Mouse (Mus musculus): ENCODE results near the gene Fam126a. TPM values are rescaled to one million over a fixed set of nuclear protein-coding genes. Genes with fewer than 3 reads are reported as not detected.

The Fam126a gene
- polyA plus RNA-seq, 1 experiment, result 6.0 TPM

- H3K36me3 ChIP-seq (ENCODE audit: control insufficient read depth, insufficient read depth, low read length), result peaks cover 26% of the 10 kb centered on the region
- H3K27me3 ChIP-seq (ENCODE audit: control insufficient read depth, insufficient read depth, low read length), result no peaks in the 10 kb centered on the region
- WGBS, result 75% methylated on average over 14 of the region's 14 CpGs
- H3K4me1 ChIP-seq (ENCODE audit: control insufficient read depth, insufficient read depth, insufficient read length), result no peaks in the 10 kb centered on the region
- no peak overlapping the region for H3K4me3 ChIP-seq (ENCODE audit: extremely low read depth, insufficient read depth, insufficient read length)
- no peak for TF ChIP-seq CTCF (IDR thresholded peaks at IDR 0.05; ENCODE audit: extremely low read depth, insufficient read depth, insufficient read length, insufficient replicate concordance)
- no peak for TF ChIP-seq POLR2A (IDR thresholded peaks at IDR 0.05; ENCODE audit: low read depth, low read length)
- no peak overlapping the region for H3K27ac ChIP-seq (ENCODE audit: insufficient read depth, low read length)
- DNase-seq (ENCODE audit: low read depth in 1 of 2, low spot score in 2 of 2), result no peak
Measured at GRCm38 (mm10) chr5:23978516-23978915, 52.0 kb downstream of the Fam126a start.

- Histone ChIP-seq H3K27me3 (ENCODE audit: control insufficient read depth, insufficient read depth, low read length) (no peaks in the 10 kb centered on the region), H3K36me3 (ENCODE audit: control insufficient read depth, insufficient read depth, low read length) (peaks cover 15% of the 10 kb centered on the region), H3K4me3 (ENCODE audit: extremely low read depth, insufficient read depth, insufficient read length) (no peak overlapping the region), H3K4me1 (ENCODE audit: control insufficient read depth, insufficient read depth, insufficient read length) (no peaks in the 10 kb centered on the region), H3K27ac (ENCODE audit: insufficient read depth, low read length) (no peak overlapping the region)
- 89% methylated on average over 3 of the region's 3 CpGs for WGBS
- TF ChIP-seq CTCF (IDR thresholded peaks at IDR 0.05; ENCODE audit: extremely low read depth, insufficient read depth, insufficient read length, insufficient replicate concordance) (no peak), POLR2A (IDR thresholded peaks at IDR 0.05; ENCODE audit: low read depth, low read length) (no peak)
- DNase-seq (ENCODE audit: low read depth in 1 of 2, low spot score in 2 of 2), result no peak
Measured at GRCm38 (mm10) chr5:23974994-23975575, 55.4 kb downstream of the Fam126a start.

DNA sequence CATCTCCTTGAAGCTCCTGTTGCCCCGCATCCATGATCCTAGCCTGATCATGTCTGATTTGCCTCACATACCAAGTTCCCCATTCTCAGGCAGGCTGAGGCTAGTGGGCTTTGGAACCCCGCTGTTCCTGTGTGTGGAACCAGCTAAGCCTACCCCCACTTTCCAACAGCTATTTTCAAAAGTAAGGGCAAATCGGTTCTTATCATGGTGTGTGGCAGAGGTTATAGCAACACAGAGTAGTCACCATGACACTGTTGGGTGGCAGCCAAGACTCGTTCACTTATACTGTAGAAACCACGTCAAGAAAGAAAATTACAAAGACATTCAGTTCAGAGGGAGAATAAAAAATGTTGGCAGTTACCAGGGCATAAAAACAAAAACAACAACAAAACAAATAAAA lies 62.8 kb downstream of the Fam126a start:
- WGBS, result 78% methylated on average over 5 of the region's 5 CpGs
- peaks cover 7% of the 10 kb centered on the region for H3K36me3 ChIP-seq (ENCODE audit: control insufficient read depth, insufficient read depth, low read length)
- H3K27ac ChIP-seq (ENCODE audit: insufficient read depth, low read length), result no peak overlapping the region
- no peak overlapping the region for H3K4me3 ChIP-seq (ENCODE audit: extremely low read depth, insufficient read depth, insufficient read length)
- no peaks in the 10 kb centered on the region for H3K27me3 ChIP-seq (ENCODE audit: control insufficient read depth, insufficient read depth, low read length)
- TF ChIP-seq CTCF (IDR thresholded peaks at IDR 0.05; ENCODE audit: extremely low read depth, insufficient read depth, insufficient read length, insufficient replicate concordance) (no peak), POLR2A (IDR thresholded peaks at IDR 0.05; ENCODE audit: low read depth, low read length) (no peak)
- no peaks in the 10 kb centered on the region for H3K4me1 ChIP-seq (ENCODE audit: control insufficient read depth, insufficient read depth, insufficient read length)
- no peak for DNase-seq (ENCODE audit: low read depth in 1 of 2, low spot score in 2 of 2)

DNA sequence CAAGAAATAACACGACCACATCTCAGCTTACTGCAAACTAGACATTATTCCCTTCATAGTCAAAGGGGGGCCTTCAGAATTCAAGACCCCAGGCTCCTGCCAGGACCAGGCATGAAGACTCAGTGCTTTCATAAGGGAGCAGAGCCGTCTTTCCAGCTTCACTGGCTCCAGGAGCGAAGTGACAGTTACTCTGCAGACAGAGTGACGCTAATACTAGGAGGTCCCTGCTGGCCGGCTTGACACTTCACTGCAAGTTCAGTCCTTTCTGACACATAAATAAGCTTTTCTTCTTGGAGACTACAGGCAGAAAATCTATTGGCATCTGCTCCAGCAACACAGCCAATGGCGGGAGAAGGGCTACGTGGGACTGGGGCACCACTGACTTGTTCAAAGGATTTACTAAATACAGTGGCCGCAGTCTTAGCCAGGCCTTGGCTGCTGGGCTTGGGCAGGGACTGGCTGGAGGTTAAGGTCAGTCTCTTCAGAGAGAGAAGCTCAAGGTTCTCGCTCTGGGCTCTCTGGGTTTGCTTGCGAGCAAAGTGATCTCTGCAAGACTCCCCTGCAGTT lies 65.8 kb downstream of the Fam126a start:
- no peak for TF ChIP-seq POLR2A (IDR thresholded peaks at IDR 0.05; ENCODE audit: low read depth, low read length)
- TF ChIP-seq CTCF (IDR thresholded peaks at IDR 0.05; ENCODE audit: extremely low read depth, insufficient read depth, insufficient read length, insufficient replicate concordance), result no peak
- Histone ChIP-seq H3K4me1 (ENCODE audit: control insufficient read depth, insufficient read depth, insufficient read length) (no peaks in the 10 kb centered on the region), H3K4me3 (ENCODE audit: extremely low read depth, insufficient read depth, insufficient read length) (no peak overlapping the region), H3K27me3 (ENCODE audit: control insufficient read depth, insufficient read depth, low read length) (no peaks in the 10 kb centered on the region), H3K27ac (ENCODE audit: insufficient read depth, low read length) (no peak overlapping the region), H3K36me3 (ENCODE audit: control insufficient read depth, insufficient read depth, low read length) (peaks cover 10% of the 10 kb centered on the region)
- DNase-seq (ENCODE audit: low read depth in 1 of 2, low spot score in 2 of 2), result no peak
- 96% methylated on average over 10 of the region's 10 CpGs for WGBS

GRCm38 (mm10) chr5:23953047-23953446 lies 77.4 kb downstream of the Fam126a start:
- no peak for DNase-seq (ENCODE audit: low read depth in 1 of 2, low spot score in 2 of 2)
- TF ChIP-seq POLR2A (IDR thresholded peaks at IDR 0.05; ENCODE audit: low read depth, low read length) (no peak), CTCF (IDR thresholded peaks at IDR 0.05; ENCODE audit: extremely low read depth, insufficient read depth, insufficient read length, insufficient replicate concordance) (no peak)
- no peak overlapping the region for H3K4me3 ChIP-seq (ENCODE audit: extremely low read depth, insufficient read depth, insufficient read length)
- WGBS, result 91% methylated on average over 5 of the region's 5 CpGs
- no peaks in the 10 kb centered on the region for H3K36me3 ChIP-seq (ENCODE audit: control insufficient read depth, insufficient read depth, low read length)
- H3K27me3 ChIP-seq (ENCODE audit: control insufficient read depth, insufficient read depth, low read length), result no peaks in the 10 kb centered on the region
- H3K4me1 ChIP-seq (ENCODE audit: control insufficient read depth, insufficient read depth, insufficient read length), result no peaks in the 10 kb centered on the region
- H3K27ac ChIP-seq (ENCODE audit: insufficient read depth, low read length), result no peak overlapping the region

- 83% methylated on average over 3 of the region's 3 CpGs for WGBS
- H3K36me3 ChIP-seq (ENCODE audit: control insufficient read depth, insufficient read depth, low read length), result no peaks in the 10 kb centered on the region
- H3K4me3 ChIP-seq (ENCODE audit: extremely low read depth, insufficient read depth, insufficient read length), result no peak overlapping the region
- H3K27me3 ChIP-seq (ENCODE audit: control insufficient read depth, insufficient read depth, low read length), result no peaks in the 10 kb centered on the region
- DNase-seq (ENCODE audit: low read depth in 1 of 2, low spot score in 2 of 2), result no peak
- TF ChIP-seq POLR2A (IDR thresholded peaks at IDR 0.05; ENCODE audit: low read depth, low read length), result no peak
- no peak for TF ChIP-seq CTCF (IDR thresholded peaks at IDR 0.05; ENCODE audit: extremely low read depth, insufficient read depth, insufficient read length, insufficient replicate concordance)
- no peaks in the 10 kb centered on the region for H3K4me1 ChIP-seq (ENCODE audit: control insufficient read depth, insufficient read depth, insufficient read length)
- H3K27ac ChIP-seq (ENCODE audit: insufficient read depth, low read length), result no peak overlapping the region
Measured at GRCm38 (mm10) chr5:23948071-23948470, 82.4 kb downstream of the Fam126a start.

DNA sequence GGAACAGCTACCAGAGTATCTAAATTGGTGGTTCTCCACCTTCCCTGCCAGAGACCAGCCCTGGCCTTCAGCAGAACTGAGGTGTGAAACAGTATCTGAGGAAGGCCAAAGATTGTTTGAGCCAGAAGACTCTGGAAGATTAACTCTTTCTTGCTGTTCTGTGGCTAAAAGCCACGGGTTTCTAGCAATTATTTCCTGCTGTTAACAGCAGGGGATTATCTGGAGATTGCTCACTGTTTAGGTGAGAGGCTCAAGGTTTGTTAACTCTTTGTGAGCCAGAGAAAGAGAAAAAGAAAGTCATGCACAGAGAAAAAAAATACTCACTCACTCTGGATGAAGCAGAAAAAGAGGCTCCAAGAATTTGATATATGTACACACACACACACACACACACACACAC lies 85.4 kb downstream of the Fam126a start:
- TF ChIP-seq CTCF (IDR thresholded peaks at IDR 0.05; ENCODE audit: extremely low read depth, insufficient read depth, insufficient read length, insufficient replicate concordance), result no peak
- H3K27ac ChIP-seq (ENCODE audit: insufficient read depth, low read length), result no peak overlapping the region
- H3K36me3 ChIP-seq (ENCODE audit: control insufficient read depth, insufficient read depth, low read length), result no peaks in the 10 kb centered on the region
- no peak for DNase-seq (ENCODE audit: low read depth in 1 of 2, low spot score in 2 of 2)
- H3K27me3 ChIP-seq (ENCODE audit: control insufficient read depth, insufficient read depth, low read length), result no peaks in the 10 kb centered on the region
- WGBS, result 18% methylated on average over 1 of the region's 1 CpGs
- no peak overlapping the region for H3K4me3 ChIP-seq (ENCODE audit: extremely low read depth, insufficient read depth, insufficient read length)
- H3K4me1 ChIP-seq (ENCODE audit: control insufficient read depth, insufficient read depth, insufficient read length), result no peaks in the 10 kb centered on the region

Measured in spleen, adult 2 months (tissue).